Mouse (Mus musculus) limb, embryonic 14.5 days (tissue): ENCODE measurements at regions not wholly inside any gene's neighbourhood (a gene's known extent, or its start where the extent isn't known, plus 50 kb on each side); places are given as distances from the start of the nearest gene placed in this dataset.

ENCODE experiments used
- ATAC-seq: fragments of 200-750 bp; cut with Nextera tagmentation; 2 replicates; pipeline ENCODE4 v1.8.0; 2017; ENCODE audit warnings: low read depth, moderate number of reproducible peaks, moderate TSS enrichment; ENCODE audit not compliant: low FRiP score
- DNase-seq: peaks from one replicate; pipeline ENCODE4 v3.0.0-alpha.2; 2015; ENCODE audit warnings: low spot score
- H3K27ac ChIP-seq: fragments of 300-500 bp; sonication (generic); replicated peaks from 2 replicates; pipeline ENCODE4 v1.5.1; 2014; ENCODE audit warnings: low read depth, mild to moderate bottlenecking, low read length, moderate library complexity, mixed read lengths
- H3K27me3 ChIP-seq: fragments of 300-500 bp; sonication (generic); 2 replicates; pipeline ENCODE4 v1.6.1; 2014; ENCODE audit warnings: low read length, mixed read lengths; ENCODE audit not compliant: control insufficient read depth, insufficient read depth
- H3K36me3 ChIP-seq: fragments of 300-500 bp; sonication (generic); 2 replicates; pipeline ENCODE4 v1.6.1; 2014; ENCODE audit warnings: mild to moderate bottlenecking, low read length, moderate library complexity, mixed read lengths; ENCODE audit not compliant: control insufficient read depth, insufficient read depth
- H3K4me1 ChIP-seq: fragments of 300-500 bp; sonication (generic); 2 replicates; pipeline ENCODE4 v1.6.1; 2014; ENCODE audit warnings: antibody characterized with exemption, low read length, mixed read lengths; ENCODE audit not compliant: control insufficient read depth, insufficient read depth
- H3K4me2 ChIP-seq: fragments of 300-500 bp; sonication (generic); replicated peaks from 2 replicates; pipeline ENCODE4 v1.6.1; 2014; ENCODE audit warnings: low read depth, mild to moderate bottlenecking, low read length, moderate library complexity; ENCODE audit not compliant: severe bottlenecking
- H3K4me3 ChIP-seq: fragments of 300-500 bp; sonication (generic); replicated peaks from 2 replicates; pipeline ENCODE4 v1.5.1; 2014; ENCODE audit warnings: low read length
- H3K9ac ChIP-seq: fragments of 300-500 bp; sonication (generic); 2 replicates; pipeline ENCODE4 v1.6.1; 2014; ENCODE audit warnings: mild to moderate bottlenecking, low read depth, low read length, moderate library complexity; ENCODE audit not compliant: severe bottlenecking
- H3K9me3 ChIP-seq: fragments of 300-500 bp; sonication (generic); 2 replicates; pipeline ENCODE4 v1.6.1; 2016; ENCODE audit warnings: low read length; ENCODE audit not compliant: control insufficient read depth
- POLR2A ChIP-seq: fragments of 200-500 bp; IDR thresholded peaks from 2 replicates; pipeline ENCODE4 v1.8.0; 2012; ENCODE audit warnings: inconsistent platforms, mild to moderate bottlenecking, moderate library complexity, borderline replicate concordance; ENCODE audit not compliant: insufficient read depth, insufficient read length; ENCODE audit errors: extremely low read depth
- WGBS: fragments of 180-500 bp; shearing (Covaris S2); extraction: QIAGEN DNeasy Blood & Tissue Kit; methylation state at CpG from one replicate; pipeline ENCODE4 v1.1.7; 2014; 5-methylcytosine and 5-hydroxymethylcytosine counted together

DNA sequence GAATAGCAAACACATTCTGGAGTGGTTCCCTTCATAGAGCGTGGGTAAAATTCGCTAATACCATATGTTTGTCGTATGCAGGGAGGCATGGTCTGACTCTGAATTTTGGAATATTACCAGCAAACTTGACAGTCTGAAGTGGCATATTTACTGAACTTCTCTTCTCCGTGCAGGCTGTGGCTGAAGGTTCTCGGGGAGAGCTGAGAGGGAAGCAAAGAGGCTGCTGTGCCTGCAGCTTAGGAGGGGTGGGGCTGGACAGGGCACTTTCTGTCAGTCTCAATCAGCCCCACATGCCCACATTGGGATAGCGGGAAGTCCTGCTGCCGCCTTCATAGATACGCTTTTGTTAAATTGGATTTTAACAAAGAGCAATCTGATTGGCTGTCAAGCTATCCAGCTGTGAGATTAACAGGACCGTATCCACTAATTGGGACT lies 584.8 kb upstream of the Mpdz start:
- TF ChIP-seq POLR2A = no peak
- DNase-seq = no peak
- ATAC-seq = no peak
- Histone ChIP-seq H3K27me3 (no peaks in the 10 kb centered on the region), H3K4me2 (no peak overlapping the region), H3K27ac (no peak overlapping the region), H3K4me3 (no peak overlapping the region), H3K4me1 (no peaks in the 10 kb centered on the region), H3K9me3 (no peaks in the 10 kb centered on the region), H3K36me3 (no peaks in the 10 kb centered on the region), H3K9ac (no peak overlapping the region)
- 35% methylated on average over 9 of the region's 9 CpGs for WGBS

DNA sequence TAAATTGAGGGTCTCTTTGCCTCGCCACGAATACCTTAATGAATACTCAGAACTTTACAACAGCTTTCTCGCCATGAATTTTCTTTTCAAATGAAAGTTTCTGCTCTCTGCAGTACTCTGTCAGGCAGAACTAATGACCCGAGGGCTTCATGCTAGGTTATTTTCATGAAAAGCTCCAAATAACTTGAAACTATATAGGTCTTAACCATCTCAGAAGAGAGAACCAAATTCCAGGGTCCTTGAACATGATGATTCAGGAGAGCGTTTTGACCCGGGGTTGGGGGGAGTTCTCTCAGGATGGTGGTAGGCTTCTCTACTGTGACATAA lies 558.8 kb upstream of the Mpdz start:
- H3K4me2 ChIP-seq = no peak overlapping the region
- no peak for DNase-seq
- no peaks in the 10 kb centered on the region for H3K27me3 ChIP-seq
- peak; percentile 65 for ATAC-seq
- WGBS = 41% methylated on average over 6 of the region's 6 CpGs
- no peaks in the 10 kb centered on the region for H3K36me3 ChIP-seq
- H3K4me3 ChIP-seq = no peak overlapping the region
- no peaks in the 10 kb centered on the region for H3K9me3 ChIP-seq
- no peak for TF ChIP-seq POLR2A
- H3K4me1 ChIP-seq = peaks cover 31% of the 10 kb centered on the region
- H3K9ac ChIP-seq = no peak overlapping the region
- peak overlapping the region; percentile 84 for H3K27ac ChIP-seq

- TF ChIP-seq POLR2A = no peak
- no peak overlapping the region for H3K9ac ChIP-seq
- no peaks in the 10 kb centered on the region for H3K36me3 ChIP-seq
- peaks cover 31% of the 10 kb centered on the region for H3K4me1 ChIP-seq
- no peaks in the 10 kb centered on the region for H3K9me3 ChIP-seq
- no peak overlapping the region for H3K4me3 ChIP-seq
- WGBS = 44% methylated on average over 19 of the region's 19 CpGs
- DNase-seq (peak; percentile 90), ATAC-seq (peak; percentile 94)
- H3K27ac ChIP-seq = peak overlapping the region; percentile 84
- H3K27me3 ChIP-seq = no peaks in the 10 kb centered on the region
- no peak overlapping the region for H3K4me2 ChIP-seq
Measured at GRCm38 (mm10) chr4:82000590-82001405, 558.2 kb upstream of the Mpdz start.

- peak; percentile 71 for DNase-seq
- peak; percentile 55; the same call in 1 of the 2 replicates for ATAC-seq
Measured at GRCm38 (mm10) chr4:81999654-82000314, 557.2 kb upstream of the Mpdz start.

GRCm38 (mm10) chr4:81999093-81999492 lies 556.5 kb upstream of the Mpdz start:
- no peaks in the 10 kb centered on the region for H3K9me3 ChIP-seq
- no peaks in the 10 kb centered on the region for H3K36me3 ChIP-seq
- no peak overlapping the region for H3K4me2 ChIP-seq
- WGBS = 73% methylated on average over 3 of the region's 3 CpGs
- H3K27ac ChIP-seq = no peak overlapping the region
- DNase-seq (peak; percentile 31), ATAC-seq (no peak)
- H3K27me3 ChIP-seq = no peaks in the 10 kb centered on the region
- H3K9ac ChIP-seq = no peak overlapping the region
- TF ChIP-seq POLR2A = no peak
- peaks cover 31% of the 10 kb centered on the region for H3K4me1 ChIP-seq
- H3K4me3 ChIP-seq = no peak overlapping the region

More at GRCm38 (mm10) chr4:81999654-82000314, 557.2 kb upstream of the Mpdz start:
- H3K4me2 ChIP-seq = no peak overlapping the region
- H3K9ac ChIP-seq = no peak overlapping the region
- H3K36me3 ChIP-seq = no peaks in the 10 kb centered on the region
- TF ChIP-seq POLR2A = no peak
- H3K4me1 ChIP-seq = peaks cover 31% of the 10 kb centered on the region
- WGBS = 30% methylated on average over 11 of the region's 11 CpGs
- peak overlapping the region; percentile 84 for H3K27ac ChIP-seq
- H3K27me3 ChIP-seq = no peaks in the 10 kb centered on the region
- no peaks in the 10 kb centered on the region for H3K9me3 ChIP-seq
- no peak overlapping the region for H3K4me3 ChIP-seq
